Mouse (Mus musculus) erythroid progenitor cell, adult 5-6 weeks (primary cell): ENCODE results near the gene Sult2a1. TPM values are rescaled to one million over a fixed set of nuclear protein-coding genes. Genes with fewer than 3 reads are reported as not detected.
"Not testable (repeated sequence)": the region's sequence is repeated elsewhere in the genome, so short reads cannot be mapped to it uniquely, and the experiment has no call there.

Experiments used
- ATAC-seq: replicated peaks from 2 replicates; pipeline ENCODE4 v1.8.0; 2016; ENCODE audit warnings: moderate number of reproducible peaks, mild to moderate bottlenecking, moderate TSS enrichment, inconsistent platforms; ENCODE audit not compliant: poor library complexity, low FRiP score, severe bottlenecking
- total RNA-seq, 2 experiments: library from RNA; stranded (forward) in 1 of 2; stranded (reverse) in 1 of 2; fragments of 150-400 nt in 1 of 2; fragments of 186-747, 209-891 nt in 1 of 2; gene quantifications; 2 replicates each; pipeline versions ENCODE4 v1.2.3 to v1.2.4; 2015 to 2017; ENCODE audit warnings: low replicate concordance in 2 of 2

The Sult2a1 gene
- total RNA-seq (2015; ENCODE audit: low replicate concordance) (not detected in 2 replicates), total RNA-seq (2017; ENCODE audit: low replicate concordance) (not detected in 2 replicates)

DNA sequence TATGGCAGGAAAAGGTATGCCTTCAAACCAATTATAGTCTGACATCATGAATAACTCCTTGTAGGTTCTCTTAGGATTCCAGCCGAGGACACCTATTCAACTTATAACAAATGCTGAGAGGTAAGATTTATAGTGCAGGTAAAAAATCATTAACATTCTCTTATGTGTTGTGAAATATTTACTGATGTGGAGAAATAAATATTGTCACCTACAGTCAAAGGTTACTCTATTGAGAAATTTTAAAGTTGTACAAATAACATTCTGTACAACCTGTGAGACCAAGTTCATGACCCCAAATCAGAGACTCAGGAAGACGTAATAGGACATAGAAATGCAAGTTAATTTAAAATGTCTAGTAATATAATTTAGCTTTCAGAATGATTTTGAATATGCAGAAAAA lies at the start of gene Sult2a1:
Gene Sult2a1, minus strand, starts transcription at position 101 of the 400 bp plus-strand sequence.
- not testable (repeated sequence) for ATAC-seq

DNA sequence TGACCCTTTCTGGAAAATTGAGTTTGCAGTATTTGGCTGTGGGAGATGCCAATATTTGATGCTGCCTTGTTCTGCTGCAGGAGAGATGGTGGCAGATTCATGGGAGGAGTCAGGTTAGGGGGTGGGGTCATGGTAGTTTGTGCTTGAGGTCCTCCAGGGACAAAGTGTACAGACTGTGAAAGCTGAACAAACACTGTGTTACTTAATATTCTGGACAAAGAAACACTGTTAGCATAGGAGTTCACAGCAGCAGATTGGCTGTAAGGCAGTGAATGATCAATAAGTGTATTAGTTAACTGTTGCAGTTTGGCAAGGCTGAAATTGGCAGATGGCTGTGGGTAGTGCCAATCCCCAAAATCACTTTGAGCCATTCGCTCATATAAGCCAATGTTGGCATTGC lies 23.3 kb downstream of the Sult2a1 start:
- no peak for ATAC-seq

Other genes with a start within 250 kb of the Sult2a1 start
- not detected in 2 replicates for gene Sult2a5, start 213.4 kb downstream of the Sult2a1 start, total RNA-seq (2015; ENCODE audit: low replicate concordance)
- not detected in 2 replicates for gene Sult2a5, start 213.4 kb downstream of the Sult2a1 start, total RNA-seq (2017; ENCODE audit: low replicate concordance)
- gene Sult2a2, start 103.9 kb downstream of the Sult2a1 start, total RNA-seq (2015; ENCODE audit: low replicate concordance): not detected in 2 replicates
- not detected in 2 replicates for gene Sult2a2, start 103.9 kb downstream of the Sult2a1 start, total RNA-seq (2017; ENCODE audit: low replicate concordance)
- gene Sult2a4, start 152.2 kb upstream of the Sult2a1 start, total RNA-seq (2015; ENCODE audit: low replicate concordance): not detected in 2 replicates
- not detected in 2 replicates for gene Sult2a4, start 152.2 kb upstream of the Sult2a1 start, total RNA-seq (2017; ENCODE audit: low replicate concordance)